Mouse (Mus musculus): ENCODE data around the gene Efcab6.

DNA sequence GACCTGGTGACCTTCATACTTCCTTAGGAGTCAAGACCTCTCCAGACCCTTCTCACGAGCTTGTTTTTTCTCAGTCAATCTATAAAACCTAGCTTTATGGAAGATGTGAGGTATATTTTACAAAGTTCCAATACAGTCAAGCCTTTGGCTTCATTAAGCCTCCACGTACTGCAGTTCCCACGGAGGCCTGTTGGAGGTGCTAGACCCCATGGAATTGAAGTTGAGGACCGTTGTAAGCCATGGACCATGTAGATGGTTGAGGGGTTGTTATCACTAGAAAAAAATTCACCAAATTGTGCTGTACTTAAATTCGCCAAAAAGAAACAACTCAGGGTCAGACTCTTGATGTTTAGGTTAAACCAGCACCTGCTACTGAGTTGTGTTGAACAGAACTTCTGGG is 9.1 kb downstream of the Efcab6 start:
- TF ChIP-seq NRF1 (IDR thresholded peaks at IDR 0.05; ENCODE audit: low read depth, low read length): no peak
- TF ChIP-seq EP300 (IDR thresholded peaks at IDR 0.05; ENCODE audit: low read length): no peak
- TF ChIP-seq KAT2A (IDR thresholded peaks at IDR 0.05; ENCODE audit: insufficient replicate concordance, low read length): no peak
- no peak for TF ChIP-seq ZKSCAN1 (IDR thresholded peaks at IDR 0.05; ENCODE audit: borderline replicate concordance, low read depth, low read length)
